Mouse (Mus musculus) midbrain, postnatal 0 days (tissue): ENCODE data around the gene Ms4a13. TPM values are rescaled to one million over a fixed set of nuclear protein-coding genes. Genes with fewer than 3 reads are reported as not detected.
"Not testable (repeated sequence)": the region's sequence is repeated elsewhere in the genome, so short reads cannot be mapped to it uniquely, and the experiment has no call there.

Source experiments
- ATAC-seq: fragments of 200-750 bp; cut with Nextera tagmentation; 2 replicates; pipeline ENCODE4 v1.8.0; 2017; ENCODE audit warnings: moderate number of reproducible peaks, mild to moderate bottlenecking, moderate TSS enrichment, moderate library complexity; ENCODE audit not compliant: low FRiP score
- DNase-seq: peaks from one replicate; pipeline ENCODE4 v3.0.0-alpha.2; 2015; ENCODE audit warnings: low spot score
- H3K27ac ChIP-seq: fragments of 300-500 bp; sonication (generic); 2 replicates; pipeline ENCODE4 v1.5.1; 2014; ENCODE audit warnings: low read depth, mild to moderate bottlenecking, low read length, mixed read lengths
- H3K27me3 ChIP-seq: fragments of 300-500 bp; sonication (generic); 2 replicates; pipeline ENCODE4 v1.6.1; 2014; ENCODE audit warnings: low read length, control low read depth, mixed read lengths; ENCODE audit not compliant: insufficient read depth
- H3K36me3 ChIP-seq: fragments of 300-500 bp; sonication (generic); 2 replicates; pipeline ENCODE4 v1.6.1; 2014; ENCODE audit warnings: low read length, control low read depth, mixed read lengths; ENCODE audit not compliant: insufficient read depth
- H3K4me1 ChIP-seq: fragments of 300-500 bp; sonication (generic); 2 replicates; pipeline ENCODE4 v1.6.1; 2014; ENCODE audit warnings: mild to moderate bottlenecking, control low read depth, antibody characterized with exemption, low read length, mixed read lengths; ENCODE audit not compliant: insufficient read depth
- H3K4me2 ChIP-seq: fragments of 300-500 bp; sonication (generic); 2 replicates; pipeline ENCODE4 v1.6.1; 2014; ENCODE audit warnings: low read depth, mild to moderate bottlenecking, low read length, mixed read lengths; ENCODE audit not compliant: poor library complexity, severe bottlenecking
- H3K4me3 ChIP-seq: fragments of 300-500 bp; sonication (generic); 2 replicates; pipeline ENCODE4 v1.5.1; 2014; ENCODE audit warnings: low read depth, mild to moderate bottlenecking, low read length, moderate library complexity
- H3K9ac ChIP-seq: fragments of 300-500 bp; sonication (generic); replicated peaks from 2 replicates; pipeline ENCODE4 v1.6.1; 2014; ENCODE audit warnings: mild to moderate bottlenecking, low read length, moderate library complexity, mixed read lengths; ENCODE audit not compliant: poor library complexity, severe bottlenecking
- H3K9me3 ChIP-seq: fragments of 300-500 bp; sonication (generic); 2 replicates; pipeline ENCODE4 v1.6.1; 2016; ENCODE audit warnings: low read length, control low read depth
- CTCF ChIP-seq: IDR thresholded peaks from 2 replicates; pipeline ENCODE4 v1.5.1; 2016; ENCODE audit warnings: antibody characterized with exemption, mild to moderate bottlenecking
- WGBS: fragments of 180-500 bp; shearing (Covaris S2); extraction: QIAGEN DNeasy Blood & Tissue Kit; methylation state at CpG from one replicate; pipeline ENCODE4 v1.1.7; 2014; 5-methylcytosine and 5-hydroxymethylcytosine counted together
- polyA plus RNA-seq: library from polyadenylated mRNA; unstranded; fragments of >200 nt; fragmentation: Nextera tagmentation; extraction: Ambion mirVana; gene quantifications from 2 replicates; pipeline ENCODE4 v1.2.1, GENCODE M21; 2015
- total RNA-seq: library from RNA; depleted of rRNA; stranded (reverse); fragments of >200 nt; gene quantifications from 2 replicates; pipeline ENCODE4 v1.2.3, GENCODE M21; 2014; rRNA removed

Ms4a13 gene
- total and polyA plus RNA-seq, 2 experiments from 2014 or later, result not detected

- Histone ChIP-seq H3K4me1 (no peaks in the 10 kb centered on the region), H3K9ac (no peak overlapping the region), H3K27ac (no peak overlapping the region), H3K4me3 (no peak overlapping the region), H3K36me3 (no peaks in the 10 kb centered on the region), H3K27me3 (no peaks in the 10 kb centered on the region), H3K4me2 (no peak overlapping the region), H3K9me3 (no peaks in the 10 kb centered on the region)
- DNase-seq, result no peak
- no peak for TF ChIP-seq CTCF
- 81% methylated on average over 4 of the region's 4 CpGs for WGBS
- ATAC-seq, result no peak
Measured at GRCm38 (mm10) chr19:11135336-11135735, 61.2 kb downstream of the Ms4a13 start.

GRCm38 (mm10) chr19:11134852-11135251 is 61.7 kb downstream of the Ms4a13 start:
- no peaks in the 10 kb centered on the region for H3K9me3 ChIP-seq
- no peaks in the 10 kb centered on the region for H3K27me3 ChIP-seq
- H3K4me3 ChIP-seq, result no peak overlapping the region
- no peak overlapping the region for H3K4me2 ChIP-seq
- no peaks in the 10 kb centered on the region for H3K4me1 ChIP-seq
- no peaks in the 10 kb centered on the region for H3K36me3 ChIP-seq
- no peak for TF ChIP-seq CTCF
- WGBS, result 89% methylated on average over 2 of the region's 2 CpGs
- DNase-seq, result no peak
- H3K9ac ChIP-seq, result no peak overlapping the region
- H3K27ac ChIP-seq, result no peak overlapping the region
- ATAC-seq, result no peak

GRCm38 (mm10) chr19:11130776-11131175 is 65.8 kb downstream of the Ms4a13 start, which contains the start of gene 1700017D01Rik:
1700017D01Rik (minus strand) TSS chr19:11130876.
- not testable (repeated sequence) for H3K27ac ChIP-seq, H3K4me3 ChIP-seq, H3K4me2 ChIP-seq, H3K27me3 ChIP-seq, H3K4me1 ChIP-seq, H3K9ac ChIP-seq, DNase-seq, ATAC-seq, H3K9me3 ChIP-seq, H3K36me3 ChIP-seq
- WGBS, result 86% methylated on average over 8 of the region's 8 CpGs

- ATAC-seq (no peak), DNase-seq (no peak)
- Histone ChIP-seq H3K4me3 (no peak overlapping the region), H3K9ac (no peak overlapping the region), H3K27me3 (no peaks in the 10 kb centered on the region), H3K4me2 (no peak overlapping the region), H3K9me3 (no peaks in the 10 kb centered on the region), H3K4me1 (no peaks in the 10 kb centered on the region), H3K27ac (no peak overlapping the region), H3K36me3 (no peaks in the 10 kb centered on the region)
- 92% methylated on average over 1 of the region's 1 CpGs for WGBS
- TF ChIP-seq CTCF, result no peak
Measured at GRCm38 (mm10) chr19:11129702-11130101, 66.8 kb downstream of the Ms4a13 start.

- peak overlapping the region; percentile 38 for H3K4me3 ChIP-seq
- not testable (repeated sequence) for H3K27me3 ChIP-seq, H3K4me1 ChIP-seq, H3K9me3 ChIP-seq, H3K36me3 ChIP-seq
- H3K4me2 ChIP-seq, result peak overlapping the region; percentile 45
- ATAC-seq (peak; percentile 99), DNase-seq (peak; percentile 4)
- H3K27ac ChIP-seq, result 0 out of 2 replicates have a peak overlapping the region, but pooled peaks have one; percentile 38
- H3K9ac ChIP-seq, result 0 out of 2 replicates have a peak overlapping the region, but pooled peaks have one; percentile 44
- 2% methylated on average over 6 of the region's 38 CpGs for WGBS
Measured at GRCm38 (mm10) chr19:11121016-11121420, 75.5 kb downstream of the Ms4a13 start.

Other genes starting within 250 kb of the Ms4a13 start
- 6.5 and 6.7 TPM in 2 replicates for gene Ccdc86, start 247.5 kb downstream of the Ms4a13 start, total RNA-seq
- gene Ccdc86, start 247.5 kb downstream of the Ms4a13 start, polyA plus RNA-seq, result 13.1 and 13.5 TPM in 2 replicates
- not detected in 2 replicates for gene Ms4a10, start 222.1 kb downstream of the Ms4a13 start, total RNA-seq
- gene Ms4a10, start 222.1 kb downstream of the Ms4a13 start, polyA plus RNA-seq, result not detected in 2 replicates
- gene Ms4a15, start 203.5 kb downstream of the Ms4a13 start, total RNA-seq, result not detected in 2 replicates
- gene Ms4a15, start 203.5 kb downstream of the Ms4a13 start, polyA plus RNA-seq, result 0.09 TPM in 1 of 2 replicates, not detected in the other
- not detected in 2 replicates for gene Ms4a18, start 178.7 kb downstream of the Ms4a13 start, total RNA-seq
- gene Ms4a18, start 178.7 kb downstream of the Ms4a13 start, polyA plus RNA-seq, result not detected in 2 replicates
- not detected in 2 replicates for gene Ms4a8a, start 115.6 kb downstream of the Ms4a13 start, total RNA-seq
- gene Ms4a8a, start 115.6 kb downstream of the Ms4a13 start, polyA plus RNA-seq, result not detected in 2 replicates
- gene 1700017D01Rik, start 65.9 kb downstream of the Ms4a13 start, total RNA-seq, result not detected in 2 replicates
- not detected in 2 replicates for gene 1700017D01Rik, start 65.9 kb downstream of the Ms4a13 start, polyA plus RNA-seq
- gene 1700025F22Rik, start 31.4 kb downstream of the Ms4a13 start, total RNA-seq, result not detected in 2 replicates
- not detected in 2 replicates for gene 1700025F22Rik, start 31.4 kb downstream of the Ms4a13 start, polyA plus RNA-seq
- not detected in 2 replicates for gene Ms4a12, start 35.7 kb upstream of the Ms4a13 start, total RNA-seq
- not detected in 2 replicates for gene Ms4a12, start 35.7 kb upstream of the Ms4a13 start, polyA plus RNA-seq
- gene Ms4a1, start 69.5 kb upstream of the Ms4a13 start, total RNA-seq, result not detected in 2 replicates
- 0.07 TPM in 1 of 2 replicates, not detected in the other for gene Ms4a1, start 69.5 kb upstream of the Ms4a13 start, polyA plus RNA-seq
- gene Ms4a5, start 87.1 kb upstream of the Ms4a13 start, total RNA-seq, result not detected in 2 replicates
- gene Ms4a5, start 87.1 kb upstream of the Ms4a13 start, polyA plus RNA-seq, result not detected in 2 replicates
- 0.11 TPM in 1 of 2 replicates, not detected in the other for gene Ms4a14, start 117.7 kb upstream of the Ms4a13 start, total RNA-seq
- 0.06 TPM in 1 of 2 replicates, not detected in the other for gene Ms4a14, start 117.7 kb upstream of the Ms4a13 start, polyA plus RNA-seq
- 0.16 and 2.1 TPM in 2 replicates for gene Ms4a7, start 139.4 kb upstream of the Ms4a13 start, total RNA-seq
- 1.9 and 2.5 TPM in 2 replicates for gene Ms4a7, start 139.4 kb upstream of the Ms4a13 start, polyA plus RNA-seq
- 0.22 and 1.3 TPM in 2 replicates for gene Ms4a4a, start 178.8 kb upstream of the Ms4a13 start, total RNA-seq
- 1.3 and 1.9 TPM in 2 replicates for gene Ms4a4a, start 178.8 kb upstream of the Ms4a13 start, polyA plus RNA-seq
- 0.47 TPM in 1 of 2 replicates, not detected in the other for gene Ms4a4c, start 208.0 kb upstream of the Ms4a13 start, total RNA-seq
- 0.20 TPM in 1 of 2 replicates, not detected in the other for gene Ms4a4c, start 208.0 kb upstream of the Ms4a13 start, polyA plus RNA-seq
- gene Ms4a4b, start 246.8 kb upstream of the Ms4a13 start, total RNA-seq, result not detected in 2 replicates
- not detected in 2 replicates for gene Ms4a4b, start 246.8 kb upstream of the Ms4a13 start, polyA plus RNA-seq